Mouse (Mus musculus) thymus, adult 2 months (tissue): ENCODE measurements around the gene Commd1.

Experiments used
- CTCF ChIP-seq: fragments of 200-500 bp; IDR thresholded peaks from 2 replicates; pipeline ENCODE4 v1.5.1; 2012; ENCODE audit warnings: mild to moderate bottlenecking, control low read depth, low read length, moderate library complexity, borderline replicate concordance; ENCODE audit not compliant: control insufficient read depth, poor library complexity, insufficient read depth; ENCODE audit errors: extremely low read depth
- POLR2A ChIP-seq: fragments of 200-500 bp; IDR thresholded peaks from 2 replicates; pipeline ENCODE4 v1.6.1; 2012; ENCODE audit warnings: mild to moderate bottlenecking, low read length, control low read depth, moderate library complexity; ENCODE audit not compliant: control insufficient read depth, poor library complexity, insufficient read depth; ENCODE audit errors: extremely low read depth

- no peak for TF ChIP-seq POLR2A
- TF ChIP-seq CTCF: no peak
These were observed 7.6 kb upstream of the Commd1 start for GRCm38 (mm10) chr11:22989786-22990185.
